Mouse (Mus musculus): ENCODE measurements at regions not wholly inside any gene's neighbourhood (a gene's known extent, or its start where the extent isn't known, plus 50 kb on each side); places are given as distances from the start of the nearest gene placed in this dataset.

DNA sequence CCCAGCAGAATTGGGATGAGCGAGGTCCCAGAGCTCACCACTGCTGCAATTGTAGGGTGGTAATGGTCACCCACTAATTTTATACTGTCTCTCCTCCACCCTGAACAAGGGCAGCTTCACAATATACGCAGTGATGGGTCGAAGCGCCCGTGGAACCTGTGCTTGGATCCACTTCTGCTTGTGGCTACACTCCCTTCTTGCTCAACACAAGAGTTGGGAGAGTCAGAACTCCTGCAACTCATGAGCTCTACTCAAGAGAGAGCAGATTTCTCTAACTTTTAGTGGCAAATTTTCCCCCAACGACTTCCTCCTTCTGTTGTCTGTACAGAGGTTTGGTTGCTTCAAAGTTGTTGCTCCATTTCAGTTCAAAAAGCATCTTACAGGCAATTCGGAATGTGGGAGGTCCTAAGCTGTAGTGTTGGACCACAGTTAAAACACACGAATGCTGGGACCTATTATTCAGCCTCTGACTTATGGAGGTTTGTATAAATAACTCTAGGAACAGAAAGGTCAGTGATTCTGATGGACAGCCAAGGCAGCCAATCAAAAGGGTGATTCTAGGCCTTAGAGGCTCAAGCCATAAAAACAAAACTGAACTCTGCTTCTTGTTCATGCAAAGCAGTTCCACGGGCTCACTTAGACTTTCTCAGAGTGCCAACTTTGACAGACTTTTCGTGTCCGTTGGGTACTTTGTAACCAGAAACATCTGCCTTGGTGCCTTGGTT lies 227.8 kb upstream of the Meis1 start:
- H3K27ac ChIP-seq (ENCODE audit: low read depth, low read length), result no peak overlapping the region
- DNase-seq (ENCODE audit: low spot score), result no peak
- no peaks in the 10 kb centered on the region for H3K9me3 ChIP-seq (ENCODE audit: control insufficient read depth, low read length)
- WGBS, result 88% methylated on average over 11 of the region's 11 CpGs
- H3K4me2 ChIP-seq (ENCODE audit: low read depth, low read length, severe bottlenecking), result no peak overlapping the region
- no peak overlapping the region for H3K4me3 ChIP-seq (ENCODE audit: low read depth, low read length)
- H3K9ac ChIP-seq (ENCODE audit: low read length), result no peak overlapping the region
- no peaks in the 10 kb centered on the region for H3K36me3 ChIP-seq (ENCODE audit: control insufficient read depth, insufficient read depth, low read length)
- no peak for ATAC-seq (replicated peaks; ENCODE audit: low FRiP score)
- no peaks in the 10 kb centered on the region for H3K27me3 ChIP-seq (ENCODE audit: control insufficient read depth, insufficient read depth, low read length)
- no peaks in the 10 kb centered on the region; the same call in 1 of the 2 replicates for H3K4me1 ChIP-seq (replicated peaks; ENCODE audit: control insufficient read depth, insufficient read depth, low read length)

DNA sequence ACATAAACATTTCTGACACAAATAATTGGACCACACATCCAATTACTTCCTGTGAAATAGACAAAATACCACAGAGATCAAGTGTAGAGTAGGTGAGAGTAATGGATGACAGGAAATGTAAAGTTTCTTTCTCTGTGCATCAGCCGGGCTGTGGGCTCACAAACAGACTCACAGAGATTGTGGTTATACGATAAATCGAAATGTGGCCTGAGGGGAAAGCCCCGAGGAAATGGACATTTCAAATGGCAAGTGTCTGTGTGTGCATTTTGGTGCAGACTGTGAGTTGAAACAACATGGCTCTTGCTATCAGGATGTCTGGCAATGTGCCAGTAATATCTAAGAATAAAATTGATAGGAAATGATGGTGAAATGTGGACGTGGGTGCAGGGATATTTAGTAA lies 234.8 kb upstream of the Meis1 start:
- no peaks in the 10 kb centered on the region for H3K9me3 ChIP-seq (ENCODE audit: control insufficient read depth, low read length)
- no peak for DNase-seq (ENCODE audit: low spot score)
- 84% methylated on average over 5 of the region's 5 CpGs for WGBS

DNA sequence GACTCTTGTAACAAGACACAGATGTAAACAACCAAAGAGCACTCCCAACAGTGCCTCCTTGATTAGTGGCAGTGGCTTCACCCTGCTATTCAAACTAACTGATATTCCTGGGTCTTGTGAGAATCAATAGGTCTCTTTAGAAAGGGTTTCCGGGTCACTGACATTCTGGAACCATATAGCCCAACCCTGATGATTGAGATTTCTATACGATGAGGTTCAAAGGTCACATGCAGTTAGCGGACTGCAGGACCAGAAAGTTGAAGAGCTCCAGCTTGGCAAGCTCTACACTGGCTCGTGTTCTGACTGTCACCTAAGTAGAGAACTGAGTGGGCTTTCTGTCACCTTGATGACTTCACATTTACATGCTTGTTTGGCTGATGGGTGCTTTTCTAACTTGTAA lies 235.4 kb upstream of the Meis1 start:
- no peak for ATAC-seq (replicated peaks; ENCODE audit: low FRiP score)
- 52% methylated on average over 4 of the region's 4 CpGs for WGBS
- Histone ChIP-seq H3K36me3 (ENCODE audit: control insufficient read depth, insufficient read depth, low read length) (no peaks in the 10 kb centered on the region), H3K4me1 (replicated peaks; ENCODE audit: control insufficient read depth, insufficient read depth, low read length) (no peaks in the 10 kb centered on the region), H3K4me3 (ENCODE audit: low read depth, low read length) (no peak overlapping the region), H3K27ac (ENCODE audit: low read depth, low read length) (no peak overlapping the region), H3K9ac (ENCODE audit: low read length) (no peak overlapping the region), H3K4me2 (ENCODE audit: low read depth, low read length, severe bottlenecking) (no peak overlapping the region), H3K27me3 (ENCODE audit: control insufficient read depth, insufficient read depth, low read length) (no peaks in the 10 kb centered on the region), H3K9me3 (ENCODE audit: control insufficient read depth, low read length) (no peaks in the 10 kb centered on the region)
- no peak for DNase-seq (ENCODE audit: low spot score)

More for the DNA sequence above, 234.8 kb upstream of the Meis1 start:
- H3K27me3 ChIP-seq (ENCODE audit: control insufficient read depth, insufficient read depth, low read length), result no peaks in the 10 kb centered on the region
- no peak for ATAC-seq (replicated peaks; ENCODE audit: low FRiP score)
- no peak overlapping the region for H3K9ac ChIP-seq (ENCODE audit: low read length)
- H3K4me3 ChIP-seq (ENCODE audit: low read depth, low read length), result no peak overlapping the region
- H3K4me1 ChIP-seq (replicated peaks; ENCODE audit: control insufficient read depth, insufficient read depth, low read length), result no peaks in the 10 kb centered on the region
- no peak overlapping the region for H3K27ac ChIP-seq (ENCODE audit: low read depth, low read length)
- H3K4me2 ChIP-seq (ENCODE audit: low read depth, low read length, severe bottlenecking), result no peak overlapping the region
- H3K36me3 ChIP-seq (ENCODE audit: control insufficient read depth, insufficient read depth, low read length), result no peaks in the 10 kb centered on the region

DNA sequence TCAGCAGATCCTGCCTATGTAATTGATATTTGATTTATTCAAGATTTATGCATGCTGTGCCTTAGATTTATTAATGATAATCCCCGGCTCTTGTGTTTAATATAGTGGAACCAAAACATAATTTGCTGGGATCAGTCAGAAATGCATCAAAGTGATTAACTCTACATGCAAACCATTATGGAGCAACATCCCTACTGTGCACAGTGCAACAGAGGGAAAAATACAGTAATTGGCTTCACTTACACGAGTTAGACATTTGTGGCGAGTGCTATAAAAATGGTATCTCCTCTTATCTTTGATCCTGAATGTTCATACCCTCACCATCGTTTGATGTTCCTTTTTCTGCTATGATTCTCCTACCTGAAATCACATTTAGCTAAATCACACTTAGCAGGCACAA lies 238.8 kb upstream of the Meis1 start:
- no peaks in the 10 kb centered on the region for H3K9me3 ChIP-seq (ENCODE audit: control insufficient read depth, low read length)
- WGBS, result 85% methylated on average over 4 of the region's 4 CpGs
- H3K27ac ChIP-seq (ENCODE audit: low read depth, low read length), result no peak overlapping the region
- ATAC-seq (replicated peaks; ENCODE audit: low FRiP score) (no peak), DNase-seq (ENCODE audit: low spot score) (no peak)
- no peaks in the 10 kb centered on the region for H3K36me3 ChIP-seq (ENCODE audit: control insufficient read depth, insufficient read depth, low read length)
- H3K4me3 ChIP-seq (ENCODE audit: low read depth, low read length), result no peak overlapping the region
- H3K4me1 ChIP-seq (replicated peaks; ENCODE audit: control insufficient read depth, insufficient read depth, low read length), result no peaks in the 10 kb centered on the region
- no peak overlapping the region for H3K4me2 ChIP-seq (ENCODE audit: low read depth, low read length, severe bottlenecking)
- H3K27me3 ChIP-seq (ENCODE audit: control insufficient read depth, insufficient read depth, low read length), result no peaks in the 10 kb centered on the region
- H3K9ac ChIP-seq (ENCODE audit: low read length), result no peak overlapping the region

DNA sequence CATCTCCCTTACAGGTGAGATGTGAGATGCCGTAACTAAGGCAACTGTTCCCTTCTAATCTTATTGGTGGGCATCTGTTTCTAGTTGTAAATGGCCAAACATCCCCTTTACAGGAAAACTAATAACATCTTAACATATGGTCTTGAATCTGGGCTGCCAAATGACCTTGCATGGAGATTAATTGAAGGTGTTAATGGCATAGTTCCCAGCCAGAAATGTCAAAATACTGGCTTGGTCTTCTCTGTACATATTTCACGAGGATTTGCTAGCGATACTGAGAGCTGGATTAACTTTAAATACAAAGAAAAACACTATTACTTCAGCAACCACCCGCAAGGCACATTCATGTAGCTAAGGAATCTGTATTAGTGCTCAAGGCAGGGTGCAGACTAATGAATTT lies 244.0 kb upstream of the Meis1 start:
- ATAC-seq (replicated peaks; ENCODE audit: low FRiP score), result no peak
- H3K36me3 ChIP-seq (ENCODE audit: control insufficient read depth, insufficient read depth, low read length), result no peaks in the 10 kb centered on the region
- H3K9me3 ChIP-seq (ENCODE audit: control insufficient read depth, low read length), result no peaks in the 10 kb centered on the region
- no peaks in the 10 kb centered on the region for H3K27me3 ChIP-seq (ENCODE audit: control insufficient read depth, insufficient read depth, low read length)
- H3K9ac ChIP-seq (ENCODE audit: low read length), result no peak overlapping the region
- 70% methylated on average over 4 of the region's 4 CpGs for WGBS
- no peaks in the 10 kb centered on the region for H3K4me1 ChIP-seq (replicated peaks; ENCODE audit: control insufficient read depth, insufficient read depth, low read length)
- DNase-seq (ENCODE audit: low spot score), result no peak
- H3K27ac ChIP-seq (ENCODE audit: low read depth, low read length), result no peak overlapping the region
- H3K4me3 ChIP-seq (ENCODE audit: low read depth, low read length), result no peak overlapping the region
- no peak overlapping the region for H3K4me2 ChIP-seq (ENCODE audit: low read depth, low read length, severe bottlenecking)

DNA sequence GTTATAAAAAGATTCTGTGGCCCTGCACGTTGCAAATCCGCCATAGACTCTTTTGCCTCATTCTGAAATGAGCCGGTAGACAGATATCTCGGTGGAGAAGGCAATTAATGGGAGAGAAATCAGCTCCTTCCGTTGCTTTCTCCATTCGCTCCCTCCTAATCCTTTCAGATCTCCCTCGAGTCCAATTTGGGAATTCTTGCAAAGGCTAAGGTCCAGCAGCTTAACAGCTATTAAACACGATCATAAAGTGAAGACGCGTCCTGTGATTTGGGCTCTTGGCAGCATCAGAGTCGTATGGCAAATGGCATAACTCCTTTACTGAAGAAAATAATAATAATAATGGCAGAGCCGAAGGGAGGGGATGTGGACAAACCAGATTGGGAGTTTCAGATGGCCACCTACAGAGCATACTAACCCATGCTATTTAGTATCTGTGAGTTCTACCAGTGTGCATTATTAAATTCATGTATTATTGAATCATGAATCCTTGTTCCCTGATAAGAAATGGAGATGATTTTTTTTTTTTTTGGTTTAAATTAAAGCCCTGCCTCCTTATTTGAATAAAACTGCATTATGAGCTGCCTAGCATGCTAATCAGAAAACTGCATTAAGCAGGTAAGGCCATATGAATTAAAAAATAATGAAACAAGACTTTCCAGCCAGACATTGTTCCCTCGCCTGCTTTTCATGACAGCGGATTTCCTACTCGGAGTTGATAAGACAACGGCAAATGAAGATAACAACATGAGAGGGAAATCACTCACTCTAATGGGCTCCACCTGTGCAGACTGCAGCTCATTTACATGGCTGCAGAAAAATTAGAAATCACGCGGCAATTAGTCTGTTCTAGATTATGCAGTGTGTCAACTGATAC lies 246.2 kb upstream of the Meis1 start:
- no peak for ATAC-seq (replicated peaks; ENCODE audit: low FRiP score)
- H3K4me1 ChIP-seq (replicated peaks; ENCODE audit: control insufficient read depth, insufficient read depth, low read length), result no peaks in the 10 kb centered on the region

DNA sequence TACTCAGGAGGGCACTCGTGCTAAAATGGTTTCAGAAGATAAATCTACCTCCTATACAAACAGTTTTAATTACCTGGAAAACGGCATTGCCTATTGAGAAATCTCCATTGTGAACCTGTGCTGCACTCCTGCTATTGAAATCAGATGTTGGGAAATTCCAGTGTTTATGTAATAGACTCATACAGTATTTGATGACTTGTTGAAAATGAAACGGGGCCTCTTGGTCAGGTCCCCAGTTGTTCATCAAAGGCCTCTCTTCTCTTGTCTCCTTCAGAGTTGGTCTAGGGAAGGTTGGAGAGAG lies 246.8 kb upstream of the Meis1 start:
- H3K9ac ChIP-seq (ENCODE audit: low read length), result no peak overlapping the region
- H3K27me3 ChIP-seq (ENCODE audit: control insufficient read depth, insufficient read depth, low read length), result no peaks in the 10 kb centered on the region
- DNase-seq (ENCODE audit: low spot score) (no peak), ATAC-seq (replicated peaks; ENCODE audit: low FRiP score) (no peak)
- H3K36me3 ChIP-seq (ENCODE audit: control insufficient read depth, insufficient read depth, low read length), result no peaks in the 10 kb centered on the region
- 67% methylated on average over 3 of the region's 3 CpGs for WGBS
- H3K9me3 ChIP-seq (ENCODE audit: control insufficient read depth, low read length), result no peaks in the 10 kb centered on the region
- H3K27ac ChIP-seq (ENCODE audit: low read depth, low read length), result no peak overlapping the region
- H3K4me2 ChIP-seq (ENCODE audit: low read depth, low read length, severe bottlenecking), result no peak overlapping the region
- no peaks in the 10 kb centered on the region for H3K4me1 ChIP-seq (replicated peaks; ENCODE audit: control insufficient read depth, insufficient read depth, low read length)
- H3K4me3 ChIP-seq (ENCODE audit: low read depth, low read length), result no peak overlapping the region

More for the DNA sequence above, 246.2 kb upstream of the Meis1 start:
- Histone ChIP-seq H3K9me3 (ENCODE audit: control insufficient read depth, low read length) (no peaks in the 10 kb centered on the region), H3K4me3 (ENCODE audit: low read depth, low read length) (no peak overlapping the region), H3K36me3 (ENCODE audit: control insufficient read depth, insufficient read depth, low read length) (no peaks in the 10 kb centered on the region), H3K27ac (ENCODE audit: low read depth, low read length) (no peak overlapping the region), H3K27me3 (ENCODE audit: control insufficient read depth, insufficient read depth, low read length) (no peaks in the 10 kb centered on the region), H3K4me2 (ENCODE audit: low read depth, low read length, severe bottlenecking) (no peak overlapping the region), H3K9ac (ENCODE audit: low read length) (no peak overlapping the region)
- DNase-seq (ENCODE audit: low spot score), result no peak
- WGBS, result 79% methylated on average over 18 of the region's 18 CpGs

DNA sequence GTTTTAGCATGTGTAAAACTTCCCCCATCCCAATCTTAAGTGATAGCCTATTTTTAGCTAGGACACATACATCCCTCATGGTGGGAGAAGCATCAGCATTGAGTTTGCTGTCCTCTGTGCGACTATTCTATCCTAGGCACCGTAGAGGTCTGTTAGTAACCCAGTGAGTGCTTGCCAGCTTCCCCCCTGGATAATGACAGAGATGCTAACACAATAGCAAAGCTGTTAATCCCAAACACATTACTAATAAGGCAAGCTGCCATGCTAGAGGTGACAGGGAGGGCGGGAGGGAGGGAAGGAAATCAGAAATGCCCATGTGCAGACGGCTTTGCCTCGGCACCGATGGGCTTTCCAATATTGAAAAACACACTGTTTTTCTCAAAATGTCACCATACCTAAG lies 272.2 kb upstream of the Meis1 start:
- no peak for DNase-seq (ENCODE audit: low spot score)
- H3K9ac ChIP-seq (ENCODE audit: low read length), result no peak overlapping the region

DNA sequence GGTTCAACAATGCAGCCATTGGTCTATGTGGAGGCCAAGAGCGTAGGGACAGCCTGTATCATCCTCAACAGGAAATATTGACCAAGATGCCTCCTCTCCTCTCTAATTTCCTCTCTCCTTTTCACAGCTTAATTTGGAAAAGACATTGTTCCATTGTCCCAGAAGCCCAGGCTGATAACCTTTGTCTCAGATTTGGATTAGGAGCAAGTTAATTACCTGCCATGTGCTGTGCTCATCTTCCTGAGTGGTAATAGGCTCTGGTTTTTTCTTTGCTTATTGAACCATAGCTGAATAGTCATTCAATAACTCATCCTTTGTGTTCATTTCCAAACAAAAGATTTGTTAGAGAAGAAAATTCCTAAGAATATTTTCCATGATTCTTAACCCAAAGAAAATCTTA lies 280.6 kb upstream of the Meis1 start:
- H3K9ac ChIP-seq (ENCODE audit: low read length), result no peak overlapping the region
- no peak overlapping the region for H3K27ac ChIP-seq (ENCODE audit: low read depth, low read length)
- no peak for DNase-seq (ENCODE audit: low spot score)
- H3K4me2 ChIP-seq (ENCODE audit: low read depth, low read length, severe bottlenecking), result no peak overlapping the region
- no peaks in the 10 kb centered on the region for H3K36me3 ChIP-seq (ENCODE audit: control insufficient read depth, insufficient read depth, low read length)
- no peak overlapping the region for H3K4me3 ChIP-seq (ENCODE audit: low read depth, low read length)
- no peaks in the 10 kb centered on the region for H3K27me3 ChIP-seq (ENCODE audit: control insufficient read depth, insufficient read depth, low read length)
- WGBS, result 97% methylated on average over 1 of the region's 1 CpGs
- no peaks in the 10 kb centered on the region for H3K4me1 ChIP-seq (replicated peaks; ENCODE audit: control insufficient read depth, insufficient read depth, low read length)
- ATAC-seq (replicated peaks; ENCODE audit: low FRiP score), result no peak
- no peaks in the 10 kb centered on the region for H3K9me3 ChIP-seq (ENCODE audit: control insufficient read depth, low read length)

More for the DNA sequence above, 272.2 kb upstream of the Meis1 start:
- Histone ChIP-seq H3K4me3 (ENCODE audit: low read depth, low read length) (no peak overlapping the region), H3K4me1 (replicated peaks; ENCODE audit: control insufficient read depth, insufficient read depth, low read length) (no peaks in the 10 kb centered on the region), H3K4me2 (ENCODE audit: low read depth, low read length, severe bottlenecking) (no peak overlapping the region), H3K9me3 (ENCODE audit: control insufficient read depth, low read length) (no peaks in the 10 kb centered on the region), H3K27ac (ENCODE audit: low read depth, low read length) (no peak overlapping the region), H3K27me3 (ENCODE audit: control insufficient read depth, insufficient read depth, low read length) (peaks cover 3% of the 10 kb centered on the region; the same call in 1 of the 2 replicates), H3K36me3 (ENCODE audit: control insufficient read depth, insufficient read depth, low read length) (no peaks in the 10 kb centered on the region)
- 77% methylated on average over 6 of the region's 6 CpGs for WGBS
- no peak for ATAC-seq (replicated peaks; ENCODE audit: low FRiP score)
